Mouse (Mus musculus) adipocyte (in vitro differentiated cells): Measurements from ENCODE around the gene Bmp3.
A peak's percentile ranks its signal among the peaks of the same experiment; 100 is the strongest.

Experiments used
- DNase-seq: peaks from one replicate; pipeline ENCODE4 v3.0.0-alpha.2; 2016; ENCODE audit warnings: low spot score

The Bmp3 gene

GRCm38 (mm10) chr5:98854264-98854626 is at the start of gene Bmp3:
Bmp3 (plus strand) TSS chr5:98854415.
- DNase-seq: no peak

GRCm38 (mm10) chr5:98804761-98805160 is 49.5 kb upstream of the Bmp3 start:
- no peak for DNase-seq

GRCm38 (mm10) chr5:98806492-98806891 is 47.7 kb upstream of the Bmp3 start:
- no peak for DNase-seq

DNA sequence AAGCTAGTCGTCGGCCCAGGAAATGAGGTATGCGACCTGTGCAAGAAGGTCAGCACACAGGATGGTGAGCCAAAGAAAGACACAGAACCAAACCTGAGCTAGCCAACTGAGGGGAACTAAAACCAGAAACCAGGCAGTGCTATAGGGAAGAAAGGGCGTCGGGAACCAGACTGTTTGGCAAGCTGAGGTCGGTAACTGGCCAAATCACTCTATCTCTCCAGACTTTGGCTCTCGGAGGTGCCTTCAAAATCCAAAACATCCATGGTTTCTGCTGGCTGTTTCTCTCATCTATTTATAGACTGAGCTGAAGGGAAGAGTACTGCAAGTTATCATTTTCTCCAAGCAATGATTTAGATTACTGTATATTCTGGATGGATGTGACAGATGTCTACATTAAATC is 47.2 kb upstream of the Bmp3 start:
- no peak for DNase-seq

DNA sequence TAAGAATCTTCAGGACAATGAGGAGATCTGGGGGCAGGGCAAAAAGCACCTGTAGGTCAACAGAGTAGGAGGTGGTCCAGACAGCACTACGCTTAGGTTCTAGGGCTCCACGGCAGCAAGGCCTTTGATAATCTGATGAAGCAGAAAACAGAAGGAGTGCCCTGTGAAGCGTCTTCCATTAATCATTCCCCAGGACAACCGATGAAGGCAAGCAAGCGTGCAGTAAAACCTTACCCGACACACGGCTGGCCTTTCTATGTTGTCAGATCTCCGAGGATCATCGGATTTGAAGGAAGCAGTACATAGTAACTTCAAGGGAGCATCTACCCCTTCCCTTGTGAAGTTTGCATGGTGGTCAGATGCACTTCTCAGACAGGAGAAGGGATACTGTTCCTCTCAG is 46.3 kb upstream of the Bmp3 start:
- DNase-seq: no peak

- DNase-seq: no peak
Measured at GRCm38 (mm10) chr5:98812380-98812779, 41.8 kb upstream of the Bmp3 start.

DNA sequence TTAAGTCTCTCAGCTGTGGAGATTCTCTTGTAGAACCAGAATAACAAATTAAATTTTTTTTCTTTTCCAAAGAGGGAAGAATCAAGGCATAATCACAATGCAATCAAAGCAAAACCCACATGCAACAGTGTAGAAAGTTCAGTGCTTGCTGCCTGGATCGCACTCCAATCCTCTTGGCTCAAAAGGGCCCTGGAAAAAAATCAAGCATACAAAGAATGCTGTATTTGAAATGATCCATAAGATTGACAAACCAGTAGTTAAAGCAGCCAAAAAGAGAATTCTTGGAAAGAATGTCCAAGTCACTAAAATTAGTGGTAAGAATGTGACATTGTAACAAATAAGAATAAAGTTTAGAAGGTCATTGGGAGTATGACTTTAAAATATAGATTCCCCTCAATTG is 38.9 kb upstream of the Bmp3 start:
- DNase-seq: no peak

GRCm38 (mm10) chr5:98833760-98834159 is 20.5 kb upstream of the Bmp3 start:
- DNase-seq: no peak

- DNase-seq: no peak
Measured at GRCm38 (mm10) chr5:98834300-98834699, 19.9 kb upstream of the Bmp3 start.

DNA sequence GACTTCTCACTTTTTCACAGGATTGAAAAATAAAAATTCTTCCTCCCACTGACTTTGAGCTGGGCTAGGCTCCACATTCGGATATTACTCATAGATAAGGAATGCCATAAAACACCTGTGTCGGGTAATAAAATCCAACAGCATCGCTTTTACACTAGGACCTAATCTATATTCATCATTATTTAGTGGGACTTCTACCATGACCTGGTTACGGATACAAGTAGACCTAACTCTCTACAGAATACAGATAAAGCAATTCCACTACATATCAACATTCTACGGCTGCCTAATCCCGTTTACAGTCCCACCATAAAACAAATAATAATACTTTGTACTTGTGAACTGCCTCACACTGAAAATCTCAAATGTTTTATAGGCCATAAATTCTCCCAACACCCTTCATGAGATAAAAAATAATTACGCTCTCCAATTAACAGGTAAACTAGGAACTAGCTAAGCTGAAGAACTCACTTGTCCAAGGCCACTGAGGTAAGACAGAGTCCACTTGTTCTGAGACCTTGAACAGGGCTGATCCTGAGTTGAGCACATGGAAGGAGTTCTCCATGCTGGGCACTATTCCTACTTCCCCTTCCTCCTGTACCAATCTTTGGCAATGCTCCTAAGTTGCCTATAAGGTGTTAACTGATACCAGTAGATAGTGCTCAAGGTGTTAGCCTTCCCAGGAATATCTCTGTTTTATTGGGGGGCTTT is 11.5 kb upstream of the Bmp3 start:
- DNase-seq: no peak

GRCm38 (mm10) chr5:98844664-98845063 is 9.6 kb upstream of the Bmp3 start:
- DNase-seq: peak; percentile 40

- DNase-seq: no peak
Measured at GRCm38 (mm10) chr5:98854627-98855564, 681 bp downstream of the Bmp3 start.

DNA sequence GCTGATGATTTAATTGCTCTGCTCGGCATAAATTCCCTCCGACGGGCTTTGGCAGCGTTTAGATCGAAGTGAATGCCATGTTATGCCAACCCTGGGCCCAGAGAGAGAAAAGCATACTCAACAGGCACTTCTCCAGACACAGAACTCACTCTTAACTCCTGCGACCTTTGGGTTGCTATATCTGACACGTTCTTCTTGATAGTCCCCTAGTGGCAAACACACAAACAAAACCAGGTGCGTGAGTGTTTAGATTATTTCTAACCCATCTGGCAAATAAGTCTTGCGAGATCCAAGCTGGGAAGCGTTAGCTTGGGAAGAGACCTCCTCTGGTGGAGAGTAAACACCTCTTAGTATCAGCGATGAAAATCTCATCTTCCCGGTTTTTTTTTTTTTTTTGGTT is 1.5 kb downstream of the Bmp3 start:
- no peak for DNase-seq

- DNase-seq: no peak
Measured at GRCm38 (mm10) chr5:98856356-98856755, 2.1 kb downstream of the Bmp3 start.

- peak; percentile 70 for DNase-seq
Measured at GRCm38 (mm10) chr5:98863891-98864290, 9.7 kb downstream of the Bmp3 start.

DNA sequence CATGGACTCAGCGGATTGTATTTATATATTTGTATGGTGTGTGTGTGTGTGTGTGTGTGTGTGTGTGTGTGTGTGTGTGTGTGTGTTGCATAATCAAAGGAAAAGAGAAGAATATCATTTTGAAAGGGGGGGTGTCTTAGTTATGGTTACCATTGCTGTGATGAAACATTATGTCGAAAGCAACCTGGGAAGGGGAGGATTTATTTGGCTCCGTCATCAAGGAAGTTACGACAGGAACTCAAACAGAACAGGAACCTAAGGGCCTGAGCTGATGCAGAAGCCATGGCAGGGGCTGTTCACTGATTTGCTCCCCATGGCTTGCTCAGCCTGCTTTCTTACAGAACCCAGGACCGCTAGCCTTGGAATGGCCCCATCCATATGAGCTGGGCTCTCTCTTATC is 10.9 kb downstream of the Bmp3 start:
- no peak for DNase-seq

DNA sequence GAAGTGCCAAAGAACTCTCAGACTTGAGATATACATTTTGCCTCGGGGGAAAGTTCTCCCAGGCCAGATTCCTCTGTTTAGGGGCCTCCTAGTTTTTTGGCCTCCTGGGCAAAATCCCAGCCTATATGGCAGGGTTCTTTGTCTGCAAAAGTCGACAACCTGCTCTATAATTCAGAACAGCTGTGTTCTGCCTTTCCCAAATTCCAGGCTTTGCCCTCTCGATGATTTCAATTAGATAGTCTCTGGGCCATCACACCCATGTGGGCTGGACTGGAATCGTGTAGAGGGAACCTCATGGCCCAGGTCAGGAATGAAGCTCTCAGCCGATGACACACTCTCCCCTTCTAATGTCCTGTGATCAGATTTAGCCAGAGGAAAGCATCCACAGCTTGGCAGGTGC is 21.8 kb downstream of the Bmp3 start:
- peak; percentile 12 for DNase-seq

GRCm38 (mm10) chr5:98878891-98879290 is 24.7 kb downstream of the Bmp3 start:
- peak; percentile 75 for DNase-seq

DNA sequence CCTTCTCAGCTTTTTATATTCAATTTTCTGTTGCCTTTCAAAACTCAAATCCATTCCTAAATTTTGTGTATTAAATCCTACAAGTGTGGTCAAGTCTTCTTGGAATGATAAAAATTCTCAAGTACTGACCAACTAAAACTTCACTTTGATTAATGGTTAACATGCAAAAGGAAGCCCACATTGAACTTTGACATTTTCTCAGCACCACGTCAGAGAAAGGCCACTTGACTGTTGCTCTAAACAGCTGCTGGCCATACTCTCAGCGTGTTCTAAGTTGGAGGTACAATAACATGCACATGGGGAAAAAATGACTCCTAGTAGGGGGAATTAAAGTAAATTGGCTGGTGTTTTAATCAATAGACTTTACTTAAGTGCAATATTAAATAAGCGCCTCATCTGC is 27.9 kb downstream of the Bmp3 start:
- DNase-seq: no peak

- no peak for DNase-seq
Measured at GRCm38 (mm10) chr5:98890544-98891050, 36.4 kb downstream of the Bmp3 start.

GRCm38 (mm10) chr5:98894281-98894680 is 40.1 kb downstream of the Bmp3 start:
- DNase-seq: no peak

DNA sequence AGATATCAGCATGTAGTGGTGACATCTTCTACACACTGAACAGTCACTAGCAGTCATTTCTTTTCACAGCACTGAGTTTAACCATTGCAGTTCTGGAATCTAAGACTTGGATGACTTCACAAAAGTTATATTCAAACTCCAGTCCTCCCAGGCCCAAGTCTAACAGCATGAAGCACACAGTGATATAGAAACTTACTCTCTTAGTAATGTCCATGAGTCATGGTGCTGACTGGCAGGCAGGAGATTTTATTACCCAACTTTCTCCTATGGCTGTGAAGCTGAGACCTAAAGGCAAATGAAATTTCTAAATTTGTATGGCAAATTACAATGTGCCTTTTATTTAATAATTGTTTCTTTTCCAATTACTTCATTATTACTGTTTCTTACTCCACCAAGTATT is 43.7 kb downstream of the Bmp3 start:
- no peak for DNase-seq

DNA sequence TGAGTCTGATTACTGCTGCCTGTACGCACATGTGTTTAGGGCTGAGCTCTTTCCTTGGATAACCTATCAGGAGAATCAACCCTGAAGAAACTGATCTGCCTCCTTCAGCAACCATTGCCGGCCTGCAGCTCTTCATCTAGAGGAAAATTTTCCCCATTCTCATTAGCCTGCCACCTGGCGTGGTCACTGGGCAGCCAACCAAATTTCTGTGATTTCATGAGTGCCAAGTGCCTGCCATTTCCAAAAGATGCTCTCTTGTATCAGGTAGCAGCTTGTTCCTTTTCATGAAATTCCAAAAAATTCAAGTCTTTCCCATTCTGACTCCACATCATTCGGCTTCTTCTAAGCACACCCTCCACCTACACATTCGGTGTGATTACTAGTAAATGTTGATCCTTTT is 46.7 kb downstream of the Bmp3 start:
- no peak for DNase-seq
